Mouse (Mus musculus): ENCODE results near the gene Eid2b.
"Not testable (repeated sequence)": the region's sequence is repeated elsewhere in the genome, so short reads cannot be mapped to it uniquely, and the experiment has no call there.

Eid2b gene

GRCm38 (mm10) chr7:28277615-28278278 is at the start of gene Eid2b:
Gene Eid2b, plus strand, starts transcription at chr7:28277739.
- DNase-seq (ENCODE audit: low read depth): peak; percentile 97

GRCm38 (mm10) chr7:28243943-28244342 is 33.6 kb upstream of the Eid2b start:
- DNase-seq (ENCODE audit: low read depth): not testable (repeated sequence)

GRCm38 (mm10) chr7:28248957-28249356 is 28.6 kb upstream of the Eid2b start:
- DNase-seq (ENCODE audit: low read depth): no peak

- DNase-seq (ENCODE audit: low read depth): no peak
Observed at GRCm38 (mm10) chr7:28251976-28252375, 25.6 kb upstream of the Eid2b start.

GRCm38 (mm10) chr7:28254591-28254990 is 22.9 kb upstream of the Eid2b start:
- DNase-seq (ENCODE audit: low read depth): no peak

GRCm38 (mm10) chr7:28255476-28255875 is 22.1 kb upstream of the Eid2b start:
- no peak for DNase-seq (ENCODE audit: low read depth)

- DNase-seq (ENCODE audit: low read depth): no peak
Observed at GRCm38 (mm10) chr7:28262861-28263260, 14.7 kb upstream of the Eid2b start.

GRCm38 (mm10) chr7:28263786-28264185 is 13.8 kb upstream of the Eid2b start:
- DNase-seq (ENCODE audit: low read depth): peak; percentile 53

GRCm38 (mm10) chr7:28265391-28265790 is 12.1 kb upstream of the Eid2b start:
- no peak for DNase-seq (ENCODE audit: low read depth)

GRCm38 (mm10) chr7:28267129-28268041 is 10.2 kb upstream of the Eid2b start, which contains the start of gene Eid2:
Gene Eid2, plus strand, starts transcription at chr7:28267881.
- peak; percentile 69 for DNase-seq (ENCODE audit: low read depth)

- peak; percentile 40 for DNase-seq (ENCODE audit: low read depth)
Observed at GRCm38 (mm10) chr7:28268042-28268531, 9.5 kb upstream of the Eid2b start.

- no peak for DNase-seq (ENCODE audit: low read depth)
Observed at GRCm38 (mm10) chr7:28268576-28268975, 9.0 kb upstream of the Eid2b start.

GRCm38 (mm10) chr7:28269355-28269754 is 8.2 kb upstream of the Eid2b start:
- DNase-seq (ENCODE audit: low read depth): no peak

- DNase-seq (ENCODE audit: low read depth): no peak
Observed at GRCm38 (mm10) chr7:28271761-28272160, 5.8 kb upstream of the Eid2b start.

GRCm38 (mm10) chr7:28277237-28277614 is 313 bp upstream of the Eid2b start:
- DNase-seq (ENCODE audit: low read depth): no peak

GRCm38 (mm10) chr7:28278279-28278652 is 727 bp downstream of the Eid2b start:
- no peak for DNase-seq (ENCODE audit: low read depth)

- no peak for DNase-seq (ENCODE audit: low read depth)
Observed at GRCm38 (mm10) chr7:28280630-28281029, 3.1 kb downstream of the Eid2b start.

GRCm38 (mm10) chr7:28290165-28290564 is 12.6 kb downstream of the Eid2b start:
- no peak for DNase-seq (ENCODE audit: low read depth)

- no peak for DNase-seq (ENCODE audit: low read depth)
Observed at GRCm38 (mm10) chr7:28290638-28291590, 13.4 kb downstream of the Eid2b start, which contains the start of gene Selenov. Gene Selenov, minus strand, starts transcription at chr7:28291186.

- DNase-seq (ENCODE audit: low read depth): no peak
Observed at GRCm38 (mm10) chr7:28294481-28294880, 16.9 kb downstream of the Eid2b start.

- DNase-seq (ENCODE audit: low read depth): peak; percentile 47
Observed at GRCm38 (mm10) chr7:28298837-28299625, 21.5 kb downstream of the Eid2b start.

Data from naive thymus-derived CD4-positive, alpha-beta T cell, adult 2 months (primary cell).